Mouse (Mus musculus) right cerebral cortex, adult 2 months (tissue): ENCODE results near the gene Bcl9l.

Experiments used
- DNase-seq, 2 experiments: peaks; one replicate each; pipeline ENCODE4 v3.0.0; 2021 to 2022; ENCODE audit warnings: low spot score in 2 of 2

The Bcl9l gene

GRCm38 (mm10) chr9:44511935-44512716 is 29.5 kb downstream of the Bcl9l start:
- DNase-seq = no peak

GRCm38 (mm10) chr9:44512717-44513003 is 30.0 kb downstream of the Bcl9l start:
- DNase-seq = no peak

GRCm38 (mm10) chr9:44513121-44513520 is 30.5 kb downstream of the Bcl9l start:
- no peak for DNase-seq

GRCm38 (mm10) chr9:44513610-44514009 is 31.0 kb downstream of the Bcl9l start:
- DNase-seq = no peak

GRCm38 (mm10) chr9:44514147-44514546 is 31.5 kb downstream of the Bcl9l start:
- no peak for DNase-seq

GRCm38 (mm10) chr9:44515131-44515751 is 32.6 kb downstream of the Bcl9l start:
- peak; percentile 37 for DNase-seq

- no peak for DNase-seq
Measured at GRCm38 (mm10) chr9:44515891-44516290, 33.3 kb downstream of the Bcl9l start.

- peak; percentile 44 to 55 for DNase-seq
Measured at GRCm38 (mm10) chr9:44517368-44517767, 34.7 kb downstream of the Bcl9l start.

- DNase-seq = peak; percentile 69 to 72
Measured at GRCm38 (mm10) chr9:44518068-44518467, 35.4 kb downstream of the Bcl9l start.

- no peak for DNase-seq
Measured at GRCm38 (mm10) chr9:44521927-44522326, 39.3 kb downstream of the Bcl9l start.

GRCm38 (mm10) chr9:44523686-44524085 is 41.1 kb downstream of the Bcl9l start:
- DNase-seq = no peak

- DNase-seq = no peak
Measured at GRCm38 (mm10) chr9:44524235-44524826, 41.7 kb downstream of the Bcl9l start.

GRCm38 (mm10) chr9:44525001-44525400 is 42.4 kb downstream of the Bcl9l start:
- DNase-seq = no peak

GRCm38 (mm10) chr9:44525589-44525988 is 43.0 kb downstream of the Bcl9l start:
- no peak for DNase-seq

- DNase-seq = no peak
Measured at GRCm38 (mm10) chr9:44526337-44527112, 43.9 kb downstream of the Bcl9l start.

- no peak for DNase-seq
Measured at GRCm38 (mm10) chr9:44528340-44528739, 45.7 kb downstream of the Bcl9l start.

GRCm38 (mm10) chr9:44532991-44533580 is 50.5 kb downstream of the Bcl9l start:
- no peak for DNase-seq

- no peak for DNase-seq
Measured at GRCm38 (mm10) chr9:44537625-44538301, 55.1 kb downstream of the Bcl9l start.

- no peak for DNase-seq
Measured at GRCm38 (mm10) chr9:44539816-44540421, 57.3 kb downstream of the Bcl9l start.

GRCm38 (mm10) chr9:44540676-44541075 is 58.1 kb downstream of the Bcl9l start:
- no peak for DNase-seq

GRCm38 (mm10) chr9:44542364-44542763 is 59.7 kb downstream of the Bcl9l start:
- no peak for DNase-seq
